Mouse (Mus musculus) G1E (cell line): ENCODE data around the gene Ppp2r5b.
A peak's percentile ranks its signal among the peaks of the same experiment; 100 is the strongest.

Experiments
- CTCF ChIP-seq: IDR thresholded peaks from 2 replicates; pipeline ENCODE4 v1.5.1; 2012; ENCODE audit warnings: low read depth, low read length, inconsistent platforms, mixed read lengths
- GATA1 ChIP-seq: IDR thresholded peaks from 2 replicates; pipeline ENCODE4 v1.6.1; 2012; ENCODE audit warnings: borderline replicate concordance, low read length, inconsistent platforms, mixed read lengths
- POLR2AphosphoS5 ChIP-seq: IDR thresholded peaks from 2 replicates; pipeline ENCODE4 v1.6.1; 2012; ENCODE audit warnings: low read depth, low read length, inconsistent platforms; ENCODE audit not compliant: insufficient replicate concordance

DNA sequence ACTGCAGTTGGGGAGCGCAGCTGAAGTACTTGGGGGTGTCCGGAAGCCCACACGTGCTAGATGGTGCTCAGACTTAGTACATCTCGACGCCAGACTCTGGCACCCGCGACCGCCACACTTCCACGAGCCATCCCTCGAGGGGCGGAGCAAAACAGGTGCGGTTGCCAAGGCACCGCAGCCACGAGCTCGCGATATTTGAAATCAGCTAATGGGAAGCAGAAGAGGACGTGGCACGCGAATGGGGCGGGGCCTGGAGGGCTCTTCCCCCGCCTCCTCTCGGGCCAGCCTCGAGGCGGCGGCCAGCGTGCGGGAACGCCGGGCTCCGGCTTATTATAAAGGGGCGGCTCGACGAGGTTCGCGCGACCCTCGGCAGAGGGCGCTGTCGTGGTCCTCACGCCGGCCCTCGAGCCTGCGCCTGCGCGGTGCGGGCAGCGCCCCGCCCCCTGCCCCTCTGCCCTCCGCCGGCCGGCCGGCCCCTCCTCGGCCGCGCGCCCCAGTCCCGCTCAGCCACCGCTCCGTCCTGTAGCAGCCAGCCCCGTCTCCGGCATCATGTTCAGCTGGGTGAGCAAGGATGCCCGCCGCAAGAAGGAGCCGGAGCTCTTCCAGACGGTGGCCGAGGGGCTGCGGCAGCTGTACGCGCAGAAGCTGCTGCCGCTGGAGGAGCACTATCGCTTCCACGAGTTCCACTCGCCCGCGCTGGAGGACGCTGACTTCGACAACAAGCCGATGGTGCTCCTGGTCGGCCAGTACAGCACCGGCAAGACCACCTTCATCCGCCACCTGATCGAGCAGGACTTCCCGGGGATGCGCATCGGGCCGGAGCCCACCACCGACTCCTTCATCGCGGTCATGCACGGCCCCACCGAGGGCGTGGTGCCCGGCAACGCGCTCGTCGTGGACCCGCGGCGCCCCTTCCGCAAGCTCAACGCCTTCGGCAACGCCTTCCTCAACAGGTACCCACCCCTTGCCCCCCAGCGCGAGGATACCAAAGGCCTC is 41.1 kb upstream of the Ppp2r5b start, which contains the start of gene Ehd1:
- TF ChIP-seq POLR2AphosphoS5 (no peak), CTCF (peak; percentile 41; the same call in 1 of the 2 replicates), GATA1 (no peak)
